Mouse (Mus musculus): ENCODE results near the gene Prdm13. TPM values are rescaled to one million over a fixed set of nuclear protein-coding genes. Genes with fewer than 3 reads are reported as not detected.

Gene Prdm13
- polyA plus RNA-seq, 1 experiment from 2014 or later: not detected

DNA sequence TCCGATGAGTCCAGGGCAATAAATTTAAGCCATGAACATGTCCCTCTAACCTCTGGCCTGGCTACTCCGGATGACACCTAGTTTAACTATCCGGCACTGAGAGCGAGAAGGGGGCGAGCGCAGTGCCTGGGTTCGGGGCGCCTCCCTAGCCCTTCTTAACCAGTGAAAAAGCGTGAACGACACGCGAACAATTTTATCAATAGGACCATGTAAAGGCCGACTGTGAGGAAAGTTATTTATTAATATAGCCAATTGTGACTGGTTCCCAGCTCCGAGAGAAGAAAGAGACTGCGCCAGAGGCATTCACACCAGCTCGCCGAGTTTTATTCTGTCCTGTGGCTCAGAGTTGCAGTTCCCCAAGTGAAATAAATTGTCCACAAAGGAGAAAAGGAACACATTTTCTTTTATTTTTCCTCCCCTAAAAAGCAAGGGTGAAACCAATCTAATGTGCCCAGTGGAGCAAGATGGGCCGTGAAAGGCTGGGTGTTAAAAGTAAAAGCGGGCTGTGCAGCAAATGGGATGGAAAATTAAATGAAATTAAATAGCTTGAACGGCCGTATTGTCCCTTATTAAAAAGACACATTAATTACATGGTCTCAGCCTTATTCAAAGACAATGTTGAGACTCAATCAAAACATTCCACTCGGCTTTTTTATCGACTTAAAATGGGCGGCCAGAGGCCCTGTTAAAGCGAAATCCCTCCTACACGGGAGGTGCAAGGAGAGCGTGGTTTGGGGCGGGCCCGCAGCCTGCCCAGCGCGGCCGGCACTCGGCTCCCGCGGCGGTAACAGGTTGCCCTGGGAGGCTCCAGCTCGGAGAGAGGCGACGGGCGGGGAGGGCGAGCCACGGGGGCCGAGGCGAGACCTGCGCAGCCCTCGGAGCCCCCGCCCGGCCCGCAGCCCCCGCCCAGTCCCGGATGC is 2.3 kb upstream of the Prdm13 start:
- Histone ChIP-seq H3K4me1 (replicated peaks) (peaks cover 13% of the 10 kb centered on the region; the same call in 1 of the 2 replicates), H3K27ac (ENCODE audit: poor library complexity, severe bottlenecking) (no peak overlapping the region), H3K36me3 (no peaks in the 10 kb centered on the region), H3K4me2 (peak overlapping the region; percentile 94), H3K27me3 (replicated peaks) (peaks cover 93% of the 10 kb centered on the region), H3K9me3 (replicated peaks) (no peaks in the 10 kb centered on the region), H3K4me3 (peak overlapping the region; percentile 58), H3K9ac (peak overlapping the region; percentile 52; the same call in 1 of the 2 replicates)
- WGBS: 3% methylated on average over 51 of the region's 51 CpGs
- ATAC-seq (ENCODE audit: insufficient number of reproducible peaks, low FRiP score): no peak; the same call in 1 of the 2 replicates

GRCm38 (mm10) chr4:21686934-21687333 is 1.2 kb upstream of the Prdm13 start:
- H3K4me3 ChIP-seq: no peak overlapping the region
- H3K27me3 ChIP-seq (replicated peaks): peaks cover 93% of the 10 kb centered on the region
- H3K4me2 ChIP-seq: no peak overlapping the region
- no peaks in the 10 kb centered on the region for H3K36me3 ChIP-seq
- H3K27ac ChIP-seq (ENCODE audit: poor library complexity, severe bottlenecking): no peak overlapping the region
- peaks cover 13% of the 10 kb centered on the region; the same call in 1 of the 2 replicates for H3K4me1 ChIP-seq (replicated peaks)
- no peak for ATAC-seq (ENCODE audit: insufficient number of reproducible peaks, low FRiP score)
- no peak overlapping the region for H3K9ac ChIP-seq
- 1% methylated on average over 5 of the region's 5 CpGs for WGBS
- H3K9me3 ChIP-seq (replicated peaks): no peaks in the 10 kb centered on the region

DNA sequence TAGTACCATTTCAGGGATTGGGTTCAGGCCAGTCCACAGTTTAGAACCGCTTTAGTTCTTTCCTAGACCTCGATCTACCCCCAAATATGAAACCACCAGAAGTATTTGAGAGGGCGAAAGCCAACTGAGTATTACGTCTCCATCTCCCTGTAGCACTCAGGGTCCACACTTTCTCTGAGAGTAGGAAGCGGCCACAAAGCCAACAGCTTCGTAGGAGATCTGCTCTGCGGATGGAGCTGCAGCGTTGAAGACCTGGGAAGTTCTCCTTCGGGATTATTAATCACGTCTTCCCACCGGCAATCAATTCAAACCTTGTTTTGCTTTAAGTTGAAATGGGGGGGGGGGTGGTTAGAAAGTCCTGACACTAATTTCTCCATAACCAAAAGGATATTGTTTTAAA is 653 bp upstream of the Prdm13 start:
- Histone ChIP-seq H3K27ac (ENCODE audit: poor library complexity, severe bottlenecking) (no peak overlapping the region), H3K36me3 (no peaks in the 10 kb centered on the region), H3K9me3 (replicated peaks) (no peaks in the 10 kb centered on the region), H3K4me2 (no peak overlapping the region), H3K4me3 (no peak overlapping the region), H3K4me1 (replicated peaks) (peaks cover 13% of the 10 kb centered on the region; the same call in 1 of the 2 replicates), H3K9ac (no peak overlapping the region), H3K27me3 (replicated peaks) (peaks cover 96% of the 10 kb centered on the region)
- 4% methylated on average over 11 of the region's 11 CpGs for WGBS
- ATAC-seq (ENCODE audit: insufficient number of reproducible peaks, low FRiP score): no peak

- no peak for ATAC-seq (ENCODE audit: insufficient number of reproducible peaks, low FRiP score)
- WGBS: 3% methylated on average over 14 of the region's 14 CpGs
- no peaks in the 10 kb centered on the region for H3K36me3 ChIP-seq
- H3K9ac ChIP-seq: no peak overlapping the region
- H3K27ac ChIP-seq (ENCODE audit: poor library complexity, severe bottlenecking): no peak overlapping the region
- peaks cover 14% of the 10 kb centered on the region for H3K4me1 ChIP-seq (replicated peaks)
- no peak overlapping the region for H3K4me3 ChIP-seq
- no peak overlapping the region for H3K4me2 ChIP-seq
- H3K27me3 ChIP-seq (replicated peaks): peaks cover 94% of the 10 kb centered on the region
- no peaks in the 10 kb centered on the region for H3K9me3 ChIP-seq (replicated peaks)
Measured at GRCm38 (mm10) chr4:21684341-21684970, 1.3 kb downstream of the Prdm13 start.

DNA sequence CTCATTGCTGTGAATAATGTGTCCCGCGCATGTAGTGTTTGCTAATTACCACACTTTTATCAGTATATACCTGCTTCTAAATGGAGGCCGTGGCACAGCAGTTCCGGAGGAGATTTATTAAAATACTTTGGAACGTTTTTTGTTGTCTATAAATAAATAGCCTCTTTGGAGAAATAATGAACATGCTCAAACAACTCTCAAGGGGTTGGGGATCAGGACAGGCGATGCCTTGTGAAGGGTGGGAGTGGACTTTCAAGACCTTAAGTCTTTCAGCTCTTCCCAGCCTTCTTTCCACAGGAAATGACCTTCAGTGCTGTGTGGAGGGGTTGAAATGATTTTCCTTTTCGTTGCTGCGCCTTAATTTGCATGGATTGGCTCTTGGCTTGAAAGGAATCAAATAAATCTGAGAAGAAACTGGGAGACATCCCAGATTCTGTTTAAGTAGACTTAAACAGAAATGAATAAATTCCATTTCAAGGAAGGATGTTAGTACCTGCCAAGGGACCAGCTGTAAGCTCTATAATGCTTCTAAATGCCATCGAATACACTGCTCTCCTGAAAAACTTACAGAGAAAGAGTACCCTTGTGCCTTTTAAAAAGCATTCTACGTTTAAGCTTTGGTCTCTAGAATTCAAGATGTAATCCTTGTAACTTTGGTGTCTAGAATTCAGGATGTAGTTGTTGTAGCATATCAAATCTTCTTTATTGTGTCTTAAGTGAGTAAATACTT is 3.2 kb downstream of the Prdm13 start:
- no peak for ATAC-seq (ENCODE audit: insufficient number of reproducible peaks, low FRiP score)

DNA sequence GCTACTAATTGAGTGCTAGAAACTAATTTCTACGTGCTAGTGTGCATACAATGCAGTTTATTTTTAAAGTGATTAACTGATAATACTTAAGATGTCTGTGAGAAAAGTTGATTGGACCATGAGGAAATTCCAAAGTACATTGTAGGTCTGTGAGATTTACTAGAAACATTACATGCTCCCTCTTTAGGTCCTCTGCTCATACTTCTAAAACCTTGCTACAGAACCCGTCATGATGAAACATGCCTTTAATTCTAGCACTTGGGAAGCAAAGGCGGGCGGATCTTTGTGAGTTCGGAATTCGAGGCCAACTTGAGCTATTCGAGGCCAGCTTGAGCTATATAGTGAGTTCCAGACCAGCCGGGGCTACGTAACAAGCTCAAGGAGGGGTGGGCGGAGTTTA is 4.8 kb downstream of the Prdm13 start:
- Histone ChIP-seq H3K4me3 (no peak overlapping the region), H3K36me3 (no peaks in the 10 kb centered on the region), H3K27ac (ENCODE audit: poor library complexity, severe bottlenecking) (no peak overlapping the region), H3K4me1 (replicated peaks) (peaks cover 20% of the 10 kb centered on the region), H3K9me3 (replicated peaks) (no peaks in the 10 kb centered on the region), H3K27me3 (replicated peaks) (peaks cover 88% of the 10 kb centered on the region), H3K4me2 (no peak overlapping the region), H3K9ac (no peak overlapping the region)
- no peak for ATAC-seq (ENCODE audit: insufficient number of reproducible peaks, low FRiP score)
- 4% methylated on average over 10 of the region's 10 CpGs for WGBS

More for the DNA sequence above, 3.2 kb downstream of the Prdm13 start:
- Histone ChIP-seq H3K9me3 (replicated peaks) (no peaks in the 10 kb centered on the region), H3K9ac (no peak overlapping the region), H3K4me1 (replicated peaks) (peaks cover 20% of the 10 kb centered on the region), H3K36me3 (no peaks in the 10 kb centered on the region), H3K4me3 (no peak overlapping the region), H3K4me2 (no peak overlapping the region), H3K27me3 (replicated peaks) (peaks cover 96% of the 10 kb centered on the region), H3K27ac (ENCODE audit: poor library complexity, severe bottlenecking) (no peak overlapping the region)
- WGBS: 18% methylated on average over 10 of the region's 10 CpGs

- peak overlapping the region; percentile 50 for H3K4me3 ChIP-seq
- no peak for ATAC-seq (ENCODE audit: insufficient number of reproducible peaks, low FRiP score)
- peaks cover 84% of the 10 kb centered on the region for H3K27me3 ChIP-seq (replicated peaks)
- H3K4me2 ChIP-seq: peak overlapping the region; percentile 76
- WGBS: 3% methylated on average over 38 of the region's 42 CpGs
- H3K27ac ChIP-seq (ENCODE audit: poor library complexity, severe bottlenecking): no peak overlapping the region
- no peaks in the 10 kb centered on the region for H3K36me3 ChIP-seq
- no peak overlapping the region for H3K9ac ChIP-seq
- H3K4me1 ChIP-seq (replicated peaks): peaks cover 18% of the 10 kb centered on the region
- no peaks in the 10 kb centered on the region for H3K9me3 ChIP-seq (replicated peaks)
Measured at GRCm38 (mm10) chr4:21679624-21680480, 5.9 kb downstream of the Prdm13 start.

DNA sequence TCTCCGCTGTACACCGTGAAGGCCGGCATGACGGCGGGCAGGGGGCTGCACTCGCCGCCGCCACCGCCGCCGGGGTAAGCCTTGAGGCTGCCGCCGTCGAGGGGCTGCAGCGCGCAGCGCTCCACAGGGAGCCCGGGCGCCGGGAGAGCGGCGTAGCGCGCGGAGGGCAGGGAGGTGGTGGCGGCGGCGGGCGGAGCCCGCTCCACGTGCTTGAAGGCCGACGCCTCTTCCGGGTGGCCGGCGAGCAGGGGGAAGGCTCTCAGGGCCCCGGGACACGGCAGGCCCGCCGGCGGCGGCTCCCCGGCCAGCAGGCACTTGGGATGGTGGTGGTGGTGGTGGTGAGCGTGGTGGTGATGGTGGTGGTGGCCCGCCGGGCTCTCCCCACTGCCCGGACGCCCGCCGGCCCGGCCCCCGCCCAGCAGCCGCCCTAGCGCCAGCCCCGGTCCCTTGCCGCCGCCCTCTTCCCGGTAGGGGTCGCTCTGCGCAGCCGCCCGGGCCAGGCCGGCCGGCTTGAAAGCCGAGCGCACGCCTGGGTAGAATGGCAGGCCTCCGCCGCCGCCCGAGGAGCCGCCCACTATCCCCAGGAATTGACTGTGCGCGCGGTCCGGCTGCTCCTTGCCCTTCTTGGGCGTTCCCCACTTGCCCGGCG is 6.7 kb downstream of the Prdm13 start:
- H3K4me1 ChIP-seq (replicated peaks): peaks cover 18% of the 10 kb centered on the region
- H3K4me2 ChIP-seq: peak overlapping the region; percentile 76
- peaks cover 84% of the 10 kb centered on the region for H3K27me3 ChIP-seq (replicated peaks)
- 1% methylated on average over 60 of the region's 79 CpGs for WGBS
- H3K4me3 ChIP-seq: peak overlapping the region; percentile 50
- no peaks in the 10 kb centered on the region for H3K36me3 ChIP-seq
- no peak overlapping the region for H3K9ac ChIP-seq
- no peak overlapping the region for H3K27ac ChIP-seq (ENCODE audit: poor library complexity, severe bottlenecking)
- no peaks in the 10 kb centered on the region for H3K9me3 ChIP-seq (replicated peaks)
- peak; percentile 63 for ATAC-seq (ENCODE audit: insufficient number of reproducible peaks, low FRiP score)

- H3K4me2 ChIP-seq: peak overlapping the region; percentile 76
- peak overlapping the region; percentile 50 for H3K4me3 ChIP-seq
- H3K27me3 ChIP-seq (replicated peaks): peaks cover 80% of the 10 kb centered on the region
- peak; percentile 48; the same call in 1 of the 2 replicates for ATAC-seq (ENCODE audit: insufficient number of reproducible peaks, low FRiP score)
- H3K9ac ChIP-seq: no peak overlapping the region
- under 1% methylated on average over 84 of the region's 84 CpGs for whole genome bisulfite sequencing
- no peaks in the 10 kb centered on the region for H3K9me3 ChIP-seq (replicated peaks)
- no peak overlapping the region for H3K27ac ChIP-seq (ENCODE audit: poor library complexity, severe bottlenecking)
- H3K4me1 ChIP-seq (replicated peaks): peaks cover 18% of the 10 kb centered on the region
- H3K36me3 ChIP-seq: no peaks in the 10 kb centered on the region
Measured at GRCm38 (mm10) chr4:21678101-21678974, 7.4 kb downstream of the Prdm13 start.
